In genomic region chr2:32689420-32689819, GRCm38 (mm10) we compare ENCODE assay signal across 9 mouse cellular contexts. TPM values are rescaled to one million over a fixed set of nuclear protein-coding genes. Genes with fewer than 3 reads are reported as not detected.
A peak's percentile ranks its signal among the peaks of the same experiment; 100 is the strongest.
DNase-seq lines count a peak whose midpoint lies in the region; ATAC-seq and TF ChIP-seq lines count a peak whose summit lies in the region.
"Had no signal": no experiment of that assay in that cellular context is flagged by ENCODE, and none has a peak within 500 bp of the region (broad histone marks: within the 10 kb centered on the region; RNA-seq: fewer than 3 reads in every experiment).

No protein-coding gene starts in this region.

- no peaks in the 10 kb centered on the region for H3K36me3 ChIP-seq in hindbrain, embryonic 11.5 days (ENCODE audit: control insufficient read depth, insufficient read depth, low read length)
- H3K36me3 ChIP-seq in hindbrain, embryonic 16.5 days (ENCODE audit: control insufficient read depth, insufficient read depth, low read length), result peaks cover 23% of the 10 kb centered on the region
- peaks cover 39% of the 10 kb centered on the region for H3K36me3 ChIP-seq in forebrain, postnatal 0 days (ENCODE audit: insufficient read depth)
- H3K36me3 ChIP-seq in neural tube, embryonic 11.5 days (ENCODE audit: control insufficient read depth, insufficient read depth, low read length), result peaks cover 5% of the 10 kb centered on the region; the same call in 1 of the 2 replicates
- H3K36me3 ChIP-seq in testis, adult 2 months (ENCODE audit: control insufficient read depth, insufficient read depth, low read length), result no peaks in the 10 kb centered on the region

- WGBS in hindbrain, embryonic 11.5 days, result 22% methylated on average over 5 of the region's 5 CpGs
- 24% methylated on average over 5 of the region's 5 CpGs for WGBS in hindbrain, embryonic 16.5 days
- 23% methylated on average over 5 of the region's 5 CpGs for WGBS in forebrain, postnatal 0 days
- WGBS in neural tube, embryonic 11.5 days, result 22% methylated on average over 5 of the region's 5 CpGs

- no peak overlapping the region for H3K4me2 ChIP-seq in hindbrain, embryonic 11.5 days (replicated peaks; ENCODE audit: low read depth, low read length)
- H3K4me2 ChIP-seq in hindbrain, embryonic 16.5 days (ENCODE audit: low read length), result no peak overlapping the region
- H3K4me2 ChIP-seq in forebrain, postnatal 0 days (ENCODE audit: low read depth), result no peak overlapping the region
- no peak overlapping the region for H3K4me2 ChIP-seq in neural tube, embryonic 11.5 days (ENCODE audit: low read depth)
- H3K4me2 ChIP-seq: embryonic facial prominence, embryonic 12.5 days had no signal

- TF ChIP-seq POLR2A in testis, adult 2 months (IDR thresholded peaks at IDR 0.05; ENCODE audit: control insufficient read depth, low read depth, low read length), result no peak

- no peaks in the 10 kb centered on the region for H3K9me3 ChIP-seq in hindbrain, embryonic 11.5 days (ENCODE audit: control insufficient read depth, low read length)
- no peaks in the 10 kb centered on the region for H3K9me3 ChIP-seq in hindbrain, embryonic 16.5 days (ENCODE audit: control insufficient read depth, low read length)
- no peaks in the 10 kb centered on the region for H3K9me3 ChIP-seq in forebrain, postnatal 0 days (ENCODE audit: low read length)
- no peaks in the 10 kb centered on the region for H3K9me3 ChIP-seq in neural tube, embryonic 11.5 days (ENCODE audit: control insufficient read depth, low read length)
- H3K9me3 ChIP-seq: embryonic facial prominence, embryonic 12.5 days had no signal

- intact Hi-C loops in left cerebral cortex, postnatal 25 days (cut with DNase I), result loop anchor here (1.0 to 2.0 kb wide), 2 partner anchors 58 to 115 kb away; partner anchors contain the start of genes 9430097D07Rik and Pip5kl1

- no peak overlapping the region for H3K27ac ChIP-seq in hindbrain, embryonic 11.5 days (ENCODE audit: low read depth, low read length)
- no peak overlapping the region for H3K27ac ChIP-seq in hindbrain, embryonic 16.5 days (ENCODE audit: low read depth, low read length)
- H3K27ac ChIP-seq in forebrain, postnatal 0 days (ENCODE audit: low read depth, low read length), result 0 out of 2 replicates have a peak overlapping the region, but pooled peaks have one; percentile 6
- no peak overlapping the region for H3K27ac ChIP-seq in neural tube, embryonic 11.5 days (ENCODE audit: low read depth, low read length)
- no peak overlapping the region for H3K27ac ChIP-seq in testis, adult 2 months (ENCODE audit: control insufficient read depth, insufficient read depth, low read depth, low read length)
- H3K27ac ChIP-seq: embryonic facial prominence, embryonic 12.5 days had no signal

- H3K27me3 ChIP-seq in hindbrain, embryonic 11.5 days (ENCODE audit: control insufficient read depth, insufficient read depth, low read length), result no peaks in the 10 kb centered on the region
- H3K27me3 ChIP-seq in hindbrain, embryonic 16.5 days (replicated peaks; ENCODE audit: control insufficient read depth, insufficient read depth, low read length), result no peaks in the 10 kb centered on the region
- H3K27me3 ChIP-seq in forebrain, postnatal 0 days (ENCODE audit: insufficient read depth, low read length), result no peaks in the 10 kb centered on the region
- no peaks in the 10 kb centered on the region for H3K27me3 ChIP-seq in neural tube, embryonic 11.5 days (ENCODE audit: control insufficient read depth, insufficient read depth, low read length)
- no peaks in the 10 kb centered on the region for H3K27me3 ChIP-seq in testis, adult 2 months (ENCODE audit: control insufficient read depth, insufficient read depth, low read length)
- H3K27me3 ChIP-seq: embryonic facial prominence, embryonic 12.5 days had no signal

- H3K4me1 ChIP-seq in hindbrain, embryonic 11.5 days (replicated peaks; ENCODE audit: control insufficient read depth, insufficient read depth, low read length), result peaks cover 2% of the 10 kb centered on the region; the same call in 1 of the 2 replicates
- H3K4me1 ChIP-seq in hindbrain, embryonic 16.5 days (ENCODE audit: control insufficient read depth, insufficient read depth, low read depth, low read length), result peaks cover 10% of the 10 kb centered on the region
- H3K4me1 ChIP-seq in forebrain, postnatal 0 days (ENCODE audit: insufficient read depth), result peaks cover 7% of the 10 kb centered on the region; the same call in 1 of the 2 replicates
- H3K4me1 ChIP-seq in neural tube, embryonic 11.5 days (ENCODE audit: control insufficient read depth, insufficient read depth, low read length), result peaks cover 4% of the 10 kb centered on the region
- peaks cover 8% of the 10 kb centered on the region for H3K4me1 ChIP-seq in testis, adult 2 months (ENCODE audit: control insufficient read depth, insufficient read depth, low read length)

- H3K9ac ChIP-seq in hindbrain, embryonic 11.5 days (ENCODE audit: low read depth, low read length), result no peak overlapping the region
- H3K9ac ChIP-seq in hindbrain, embryonic 16.5 days (ENCODE audit: low read depth, low read length), result no peak overlapping the region
- no peak overlapping the region for H3K9ac ChIP-seq in forebrain, postnatal 0 days
- H3K9ac ChIP-seq in neural tube, embryonic 11.5 days (ENCODE audit: low read length), result no peak overlapping the region
- H3K9ac ChIP-seq: embryonic facial prominence, embryonic 12.5 days had no signal

- DNase-seq in hindbrain, embryonic 11.5 days (ENCODE audit: low spot score), result peak; percentile 92
- DNase-seq in c-Kit-negative CD71-positive TER-119-positive erythroid progenitor cells, embryonic 14.5 days (ENCODE audit: low read depth, low spot score), result peak; percentile 68
- peak; percentile 89 for DNase-seq in forebrain, postnatal 0 days
- peak; percentile 85 for DNase-seq in hindlimb bud, embryonic 11.5 days (ENCODE audit: extremely low spot score, low read depth, low spot score)
- peak; percentile 89 to 94 for DNase-seq in left cerebral cortex, postnatal 25 days (ENCODE audit: low spot score in 2 of 2)
- DNase-seq in neural tube, embryonic 11.5 days (ENCODE audit: low spot score), result peak; percentile 88

- peak; percentile 100 for TF ChIP-seq CTCF in forebrain, postnatal 0 days (IDR thresholded peaks at IDR 0.05; ENCODE audit: low read depth)
- peak; percentile 96; the same call in 1 of the 2 replicates for TF ChIP-seq CTCF in testis, adult 2 months (IDR thresholded peaks at IDR 0.05; ENCODE audit: control insufficient read depth, insufficient read depth, insufficient replicate concordance, low read depth, low read length)

- ATAC-seq in hindbrain, embryonic 11.5 days (ENCODE audit: low FRiP score), result no peak
- ATAC-seq in hindbrain, embryonic 16.5 days, result no peak
- ATAC-seq in forebrain, postnatal 0 days, result peak; percentile 28
- ATAC-seq in neural tube, embryonic 11.5 days (ENCODE audit: insufficient read depth, low FRiP score, low TSS enrichment), result no peak

- H3K4me3 ChIP-seq in hindbrain, embryonic 11.5 days (ENCODE audit: low read depth, low read length), result no peak overlapping the region
- no peak overlapping the region for H3K4me3 ChIP-seq in hindbrain, embryonic 16.5 days (ENCODE audit: low read length)
- no peak overlapping the region for H3K4me3 ChIP-seq in forebrain, postnatal 0 days (ENCODE audit: low read depth, low read length)
- no peak overlapping the region for H3K4me3 ChIP-seq in neural tube, embryonic 11.5 days (ENCODE audit: low read depth, low read length)
- no peak overlapping the region for H3K4me3 ChIP-seq in testis, adult 2 months (ENCODE audit: control insufficient read depth, low read depth, low read length)
- H3K4me3 ChIP-seq: embryonic facial prominence, embryonic 12.5 days had no signal

RNA-seq across cellular contexts. Expression of gene Fpgs, which starts 14.5 kb away (rescaled TPM):
- polyA plus RNA-seq in hindbrain, embryonic 11.5 days (2014; fragmentation: Nextera tagmentation; extraction: Ambion mirVana), result 11.2 and 13.6 TPM in 2 replicates
- 20.2 and 20.9 TPM in 2 replicates for polyA plus RNA-seq in hindbrain, embryonic 16.5 days (2015; fragmentation: Nextera tagmentation; extraction: Ambion mirVana)
- 22.4 and 31.5 TPM in 2 replicates for total RNA-seq in forebrain, postnatal 0 days (2014; rRNA removed)
- polyA plus RNA-seq in forebrain, postnatal 0 days (2015; fragmentation: Nextera tagmentation; extraction: Ambion mirVana), result 20.7 and 22.0 TPM in 2 replicates
- 1 to 10 TPM; 7.1 to 9.4 TPM for total RNA-seq in left cerebral cortex, postnatal 25 days (2021)
- polyA plus RNA-seq in neural tube, embryonic 11.5 days (2014; fragmentation: Nextera tagmentation; extraction: Ambion mirVana), result 18.0 and 19.4 TPM in 2 replicates
- polyA plus RNA-seq in testis, adult 2 months (2012; rRNA removed), result 39.4 and 45.3 TPM in 2 replicates

RNA-seq across cellular contexts. Expression of gene Cdk9, which starts 23.5 kb away (rescaled TPM):
- 77.3 and 79.9 TPM in 2 replicates for polyA plus RNA-seq in hindbrain, embryonic 11.5 days (2014; fragmentation: Nextera tagmentation; extraction: Ambion mirVana)
- polyA plus RNA-seq in hindbrain, embryonic 16.5 days (2015; fragmentation: Nextera tagmentation; extraction: Ambion mirVana), result 63.6 and 69.4 TPM in 2 replicates
- total RNA-seq in forebrain, postnatal 0 days (2014; rRNA removed), result 90.5 and 94.5 TPM in 2 replicates
- polyA plus RNA-seq in forebrain, postnatal 0 days (2015; fragmentation: Nextera tagmentation; extraction: Ambion mirVana), result 66.5 and 67.5 TPM in 2 replicates
- total RNA-seq in left cerebral cortex, postnatal 25 days (2021), result 100 to 1,000 TPM; 114 to 118 TPM
- polyA plus RNA-seq in neural tube, embryonic 11.5 days (2014; fragmentation: Nextera tagmentation; extraction: Ambion mirVana), result 82.4 and 84.6 TPM in 2 replicates
- 105 and 121 TPM in 2 replicates for polyA plus RNA-seq in testis, adult 2 months (2012; rRNA removed)

RNA-seq across cellular contexts. Expression of gene Sh2d3c, which starts 31.4 kb away (rescaled TPM):
- polyA plus RNA-seq in hindbrain, embryonic 11.5 days (2014; fragmentation: Nextera tagmentation; extraction: Ambion mirVana), result 25.9 and 27.6 TPM in 2 replicates
- polyA plus RNA-seq in hindbrain, embryonic 16.5 days (2015; fragmentation: Nextera tagmentation; extraction: Ambion mirVana), result 58.5 and 58.6 TPM in 2 replicates
- total RNA-seq in forebrain, postnatal 0 days (2014; rRNA removed), result 16.5 and 24.1 TPM in 2 replicates
- polyA plus RNA-seq in forebrain, postnatal 0 days (2015; fragmentation: Nextera tagmentation; extraction: Ambion mirVana), result 41.3 and 48.9 TPM in 2 replicates
- total RNA-seq in left cerebral cortex, postnatal 25 days (2021), result 10 to 100 TPM; 27.8 to 30.8 TPM
- polyA plus RNA-seq in neural tube, embryonic 11.5 days (2014; fragmentation: Nextera tagmentation; extraction: Ambion mirVana), result 30.6 TPM in 2 replicates
- polyA plus RNA-seq in testis, adult 2 months (2012; rRNA removed), result 1.9 and 2.3 TPM in 2 replicates

RNA-seq across cellular contexts. Expression of gene Eng, which starts 43.0 kb away (rescaled TPM):
- 18.1 and 23.1 TPM in 2 replicates for polyA plus RNA-seq in hindbrain, embryonic 11.5 days (2014; fragmentation: Nextera tagmentation; extraction: Ambion mirVana)
- 34.2 and 39.5 TPM in 2 replicates for polyA plus RNA-seq in hindbrain, embryonic 16.5 days (2015; fragmentation: Nextera tagmentation; extraction: Ambion mirVana)
- total RNA-seq in forebrain, postnatal 0 days (2014; rRNA removed), result 8.2 and 14.7 TPM in 2 replicates
- polyA plus RNA-seq in forebrain, postnatal 0 days (2015; fragmentation: Nextera tagmentation; extraction: Ambion mirVana), result 19.3 and 22.1 TPM in 2 replicates
- 10 to 100 TPM; 21.9 to 25.0 TPM for total RNA-seq in left cerebral cortex, postnatal 25 days (2021)
- 24.5 and 26.8 TPM in 2 replicates for polyA plus RNA-seq in neural tube, embryonic 11.5 days (2014; fragmentation: Nextera tagmentation; extraction: Ambion mirVana)
- 6.5 and 7.9 TPM in 2 replicates for polyA plus RNA-seq in testis, adult 2 months (2012; rRNA removed)

RNA-seq across cellular contexts. Expression of gene 6330409D20Rik, which starts 51.4 kb away (rescaled TPM):
- 2.3 and 3.0 TPM in 2 replicates for polyA plus RNA-seq in hindbrain, embryonic 11.5 days (2014; fragmentation: Nextera tagmentation; extraction: Ambion mirVana)
- 2.6 and 3.4 TPM in 2 replicates for polyA plus RNA-seq in hindbrain, embryonic 16.5 days (2015; fragmentation: Nextera tagmentation; extraction: Ambion mirVana)
- total RNA-seq in forebrain, postnatal 0 days (2014; rRNA removed), result 2.1 and 4.3 TPM in 2 replicates
- 2.2 and 2.9 TPM in 2 replicates for polyA plus RNA-seq in forebrain, postnatal 0 days (2015; fragmentation: Nextera tagmentation; extraction: Ambion mirVana)
- 1 to 10 TPM; 2.3 to 2.4 TPM for total RNA-seq in left cerebral cortex, postnatal 25 days (2021)
- polyA plus RNA-seq in neural tube, embryonic 11.5 days (2014; fragmentation: Nextera tagmentation; extraction: Ambion mirVana), result 2.1 and 2.2 TPM in 2 replicates
- polyA plus RNA-seq in testis, adult 2 months (2012; rRNA removed), result 0.10 and 0.16 TPM in 2 replicates
